Mouse (Mus musculus) embryonic facial prominence, embryonic 10.5 days (tissue): ENCODE results near the gene Me1. TPM values are rescaled to one million over a fixed set of nuclear protein-coding genes. Genes with fewer than 3 reads are reported as not detected.
A peak's percentile ranks its signal among the peaks of the same experiment; 100 is the strongest.

Source experiments
- DNase-seq: peaks from one replicate; pipeline ENCODE4 v3.0.0-alpha.2; 2017; ENCODE audit warnings: low spot score
- H3K27ac ChIP-seq: fragments of 300-500 bp; sonication (generic); replicated peaks from 2 replicates; pipeline ENCODE4 v1.5.1; 2016; ENCODE audit warnings: mild to moderate bottlenecking
- H3K27me3 ChIP-seq: fragments of 300-500 bp; sonication (generic); replicated peaks from 2 replicates; pipeline ENCODE4 v1.6.1; 2016; ENCODE audit warnings: low read depth, mild to moderate bottlenecking; ENCODE audit not compliant: poor library complexity, severe bottlenecking
- H3K36me3 ChIP-seq: fragments of 300-500 bp; sonication (generic); replicated peaks from 2 replicates; pipeline ENCODE4 v1.6.1; 2016; ENCODE audit warnings: mild to moderate bottlenecking, moderate library complexity
- H3K4me1 ChIP-seq: fragments of 300-500 bp; sonication (generic); 2 replicates; pipeline ENCODE4 v1.6.1; 2016
- H3K4me3 ChIP-seq: fragments of 300-500 bp; sonication (generic); 2 replicates; pipeline ENCODE4 v1.5.1; 2016; ENCODE audit warnings: mild to moderate bottlenecking, moderate library complexity
- H3K9me3 ChIP-seq: fragments of 300-500 bp; sonication (generic); 2 replicates; pipeline ENCODE4 v1.6.1; 2016; ENCODE audit warnings: mild to moderate bottlenecking
- WGBS: fragments of 180-500 bp; shearing (Covaris S2); methylation state at CpG from one replicate; pipeline ENCODE4 v1.1.7; 2016; 5-methylcytosine and 5-hydroxymethylcytosine counted together
- polyA plus RNA-seq: library from polyadenylated mRNA; unstranded; fragments of >200 nt; fragmentation: Nextera tagmentation; extraction: Ambion mirVana; gene quantifications from 2 replicates; pipeline ENCODE4 v1.2.1, GENCODE M21; 2016

Gene Me1
- polyA plus RNA-seq, 1 experiment from 2014 or later, result 12.0 TPM

GRCm38 (mm10) chr9:86675426-86675825 is 20.3 kb downstream of the Me1 start:
- no peak overlapping the region for H3K27ac ChIP-seq
- no peaks in the 10 kb centered on the region for H3K36me3 ChIP-seq
- peaks cover 12% of the 10 kb centered on the region for H3K4me1 ChIP-seq
- WGBS, result 94% methylated on average over 2 of the region's 2 CpGs
- no peaks in the 10 kb centered on the region for H3K27me3 ChIP-seq
- no peak overlapping the region for H3K4me3 ChIP-seq
- no peak for DNase-seq
- H3K9me3 ChIP-seq, result no peaks in the 10 kb centered on the region

GRCm38 (mm10) chr9:86672907-86673472 is 22.8 kb downstream of the Me1 start:
- DNase-seq, result no peak
- peaks cover 15% of the 10 kb centered on the region for H3K4me1 ChIP-seq
- no peaks in the 10 kb centered on the region for H3K9me3 ChIP-seq
- no peak overlapping the region for H3K4me3 ChIP-seq
- H3K36me3 ChIP-seq, result no peaks in the 10 kb centered on the region
- 55% methylated on average over 5 of the region's 5 CpGs for WGBS
- H3K27me3 ChIP-seq, result no peaks in the 10 kb centered on the region
- no peak overlapping the region for H3K27ac ChIP-seq

GRCm38 (mm10) chr9:86668590-86669252 is 27.0 kb downstream of the Me1 start:
- H3K27me3 ChIP-seq, result no peaks in the 10 kb centered on the region
- peaks cover 15% of the 10 kb centered on the region for H3K4me1 ChIP-seq
- H3K36me3 ChIP-seq, result no peaks in the 10 kb centered on the region
- no peak overlapping the region for H3K4me3 ChIP-seq
- H3K9me3 ChIP-seq, result no peaks in the 10 kb centered on the region
- 31% methylated on average over 8 of the region's 8 CpGs for WGBS
- DNase-seq, result no peak
- H3K27ac ChIP-seq, result no peak overlapping the region; the same call in 1 of the 2 replicates

- no peaks in the 10 kb centered on the region for H3K9me3 ChIP-seq
- H3K4me1 ChIP-seq, result peaks cover 3% of the 10 kb centered on the region; the same call in 1 of the 2 replicates
- H3K36me3 ChIP-seq, result no peaks in the 10 kb centered on the region
- no peak overlapping the region for H3K4me3 ChIP-seq
- WGBS, result 85% methylated on average over 7 of the region's 7 CpGs
- no peaks in the 10 kb centered on the region for H3K27me3 ChIP-seq
- no peak for DNase-seq
- H3K27ac ChIP-seq, result no peak overlapping the region
Observed at GRCm38 (mm10) chr9:86667138-86667750, 28.5 kb downstream of the Me1 start.

- no peak overlapping the region for H3K27ac ChIP-seq
- H3K4me1 ChIP-seq, result peaks cover 5% of the 10 kb centered on the region
- H3K9me3 ChIP-seq, result no peaks in the 10 kb centered on the region
- peak; percentile 32 for DNase-seq
- 97% methylated on average over 6 of the region's 6 CpGs for WGBS
- H3K27me3 ChIP-seq, result no peaks in the 10 kb centered on the region
- no peaks in the 10 kb centered on the region for H3K36me3 ChIP-seq
- no peak overlapping the region for H3K4me3 ChIP-seq
Observed at GRCm38 (mm10) chr9:86661679-86662078, 34.1 kb downstream of the Me1 start.

GRCm38 (mm10) chr9:86661266-86661665 is 34.5 kb downstream of the Me1 start:
- whole genome bisulfite sequencing, result 88% methylated on average over 3 of the region's 3 CpGs
- Histone ChIP-seq H3K9me3 (no peaks in the 10 kb centered on the region), H3K36me3 (no peaks in the 10 kb centered on the region)

GRCm38 (mm10) chr9:86660327-86660726 is 35.4 kb downstream of the Me1 start:
- 92% methylated on average over 2 of the region's 2 CpGs for WGBS

More at GRCm38 (mm10) chr9:86661266-86661665, 34.5 kb downstream of the Me1 start:
- no peak for DNase-seq
- no peak overlapping the region for H3K4me3 ChIP-seq
- H3K27me3 ChIP-seq, result no peaks in the 10 kb centered on the region
- H3K27ac ChIP-seq, result no peak overlapping the region
- H3K4me1 ChIP-seq, result peaks cover 5% of the 10 kb centered on the region

GRCm38 (mm10) chr9:86658347-86658746 is 37.4 kb downstream of the Me1 start:
- H3K9me3 ChIP-seq, result no peaks in the 10 kb centered on the region

More at GRCm38 (mm10) chr9:86660327-86660726, 35.4 kb downstream of the Me1 start:
- Histone ChIP-seq H3K27me3 (no peaks in the 10 kb centered on the region), H3K36me3 (no peaks in the 10 kb centered on the region), H3K27ac (no peak overlapping the region), H3K4me1 (peaks cover 5% of the 10 kb centered on the region), H3K4me3 (no peak overlapping the region), H3K9me3 (no peaks in the 10 kb centered on the region)
- DNase-seq, result no peak

GRCm38 (mm10) chr9:86652194-86652593 is 43.6 kb downstream of the Me1 start:
- Histone ChIP-seq H3K9me3 (no peaks in the 10 kb centered on the region), H3K27ac (no peak overlapping the region), H3K36me3 (no peaks in the 10 kb centered on the region), H3K4me3 (no peak overlapping the region), H3K27me3 (no peaks in the 10 kb centered on the region), H3K4me1 (no peaks in the 10 kb centered on the region)
- no peak for DNase-seq
- 67% methylated on average over 1 of the region's 1 CpGs for WGBS

More at GRCm38 (mm10) chr9:86658347-86658746, 37.4 kb downstream of the Me1 start:
- whole genome bisulfite sequencing, result 72% methylated on average over 4 of the region's 4 CpGs
- H3K4me1 ChIP-seq, result peaks cover 5% of the 10 kb centered on the region
- DNase-seq, result peak; percentile 44
- no peaks in the 10 kb centered on the region for H3K27me3 ChIP-seq
- no peak overlapping the region for H3K4me3 ChIP-seq
- H3K36me3 ChIP-seq, result no peaks in the 10 kb centered on the region
- no peak overlapping the region for H3K27ac ChIP-seq

- Histone ChIP-seq H3K27ac (no peak overlapping the region), H3K36me3 (no peaks in the 10 kb centered on the region), H3K27me3 (no peaks in the 10 kb centered on the region), H3K4me1 (no peaks in the 10 kb centered on the region), H3K9me3 (no peaks in the 10 kb centered on the region), H3K4me3 (no peak overlapping the region)
- DNase-seq, result no peak
- WGBS, result 75% methylated on average over 3 of the region's 3 CpGs
Observed at GRCm38 (mm10) chr9:86651254-86651653, 44.5 kb downstream of the Me1 start.

- H3K4me3 ChIP-seq, result no peak overlapping the region
- no peaks in the 10 kb centered on the region for H3K36me3 ChIP-seq
- no peaks in the 10 kb centered on the region for H3K27me3 ChIP-seq
- H3K4me1 ChIP-seq, result no peaks in the 10 kb centered on the region
- H3K27ac ChIP-seq, result no peak overlapping the region
- WGBS, result 85% methylated on average over 5 of the region's 5 CpGs
- DNase-seq, result no peak
- no peaks in the 10 kb centered on the region for H3K9me3 ChIP-seq
Observed at GRCm38 (mm10) chr9:86650822-86651221, 44.9 kb downstream of the Me1 start.

- Histone ChIP-seq H3K27me3 (no peaks in the 10 kb centered on the region), H3K9me3 (no peaks in the 10 kb centered on the region), H3K4me3 (no peak overlapping the region), H3K4me1 (no peaks in the 10 kb centered on the region), H3K27ac (no peak overlapping the region), H3K36me3 (no peaks in the 10 kb centered on the region)
- 82% methylated on average over 7 of the region's 7 CpGs for WGBS
- no peak for DNase-seq
Observed at GRCm38 (mm10) chr9:86647931-86648550, 47.7 kb downstream of the Me1 start.
